Mouse (Mus musculus): ENCODE measurements around the gene Gfod2.

The Gfod2 gene

GRCm38 (mm10) chr8:105758277-105759108 is at the start of gene Gfod2:
Gene Gfod2, minus strand, starts transcription at chr8:105758664.
- peak; percentile 86 for DNase-seq (ENCODE audit: low spot score)

- no peak for DNase-seq (ENCODE audit: low spot score)
Measured at GRCm38 (mm10) chr8:105807766-105808165, 49.3 kb upstream of the Gfod2 start.

- no peak for DNase-seq (ENCODE audit: low spot score)
Measured at GRCm38 (mm10) chr8:105805964-105806363, 47.5 kb upstream of the Gfod2 start.

GRCm38 (mm10) chr8:105805346-105805745 is 46.9 kb upstream of the Gfod2 start:
- DNase-seq (ENCODE audit: low spot score): no peak

- DNase-seq (ENCODE audit: low spot score): no peak
Measured at GRCm38 (mm10) chr8:105804797-105805196, 46.3 kb upstream of the Gfod2 start.

- DNase-seq (ENCODE audit: low spot score): no peak
Measured at GRCm38 (mm10) chr8:105801153-105801904, 42.9 kb upstream of the Gfod2 start.

GRCm38 (mm10) chr8:105799091-105799812 is 40.8 kb upstream of the Gfod2 start:
- peak; percentile 20 for DNase-seq (ENCODE audit: low spot score)

- no peak for DNase-seq (ENCODE audit: low spot score)
Measured at GRCm38 (mm10) chr8:105798408-105798807, 39.9 kb upstream of the Gfod2 start.

- DNase-seq (ENCODE audit: low spot score): no peak
Measured at GRCm38 (mm10) chr8:105795785-105796184, 37.3 kb upstream of the Gfod2 start.

- no peak for DNase-seq (ENCODE audit: low spot score)
Measured at GRCm38 (mm10) chr8:105794009-105794598, 35.6 kb upstream of the Gfod2 start.

- no peak for DNase-seq (ENCODE audit: low spot score)
Measured at GRCm38 (mm10) chr8:105793331-105793730, 34.9 kb upstream of the Gfod2 start.

- DNase-seq (ENCODE audit: low spot score): no peak
Measured at GRCm38 (mm10) chr8:105789626-105790025, 31.2 kb upstream of the Gfod2 start.

- no peak for DNase-seq (ENCODE audit: low spot score)
Measured at GRCm38 (mm10) chr8:105788927-105789326, 30.5 kb upstream of the Gfod2 start.

GRCm38 (mm10) chr8:105788241-105788640 is 29.8 kb upstream of the Gfod2 start:
- DNase-seq (ENCODE audit: low spot score): no peak

- no peak for DNase-seq (ENCODE audit: low spot score)
Measured at GRCm38 (mm10) chr8:105780298-105780697, 21.8 kb upstream of the Gfod2 start.

- DNase-seq (ENCODE audit: low spot score): no peak
Measured at GRCm38 (mm10) chr8:105777833-105778232, 19.4 kb upstream of the Gfod2 start.

GRCm38 (mm10) chr8:105774498-105774897 is 16.0 kb upstream of the Gfod2 start:
- DNase-seq (ENCODE audit: low spot score): no peak

GRCm38 (mm10) chr8:105773441-105773861 is 15.0 kb upstream of the Gfod2 start:
- no peak for DNase-seq (ENCODE audit: low spot score)

GRCm38 (mm10) chr8:105771398-105772175 is 13.1 kb upstream of the Gfod2 start:
- no peak for DNase-seq (ENCODE audit: low spot score)

GRCm38 (mm10) chr8:105770609-105771008 is 12.1 kb upstream of the Gfod2 start:
- DNase-seq (ENCODE audit: low spot score): no peak
